Mouse (Mus musculus): Measurements from ENCODE around the gene Slc26a1. TPM values are rescaled to one million over a fixed set of nuclear protein-coding genes. Genes with fewer than 3 reads are reported as not detected.

The Slc26a1 gene
- total RNA-seq (2012; rRNA removed) (31.2 and 33.9 TPM in 2 replicates), polyA plus RNA-seq (2012; ENCODE audit: insufficient read depth in 1 of 2, insufficient read length in 2 of 2, low read depth in 1 of 2, low replicate concordance in 2 of 2, missing spikeins in 1 of 2) (10 to 100 TPM in 1 of 2 experiments, not detected in 1; 29.6 TPM)

- Histone ChIP-seq H3K4me1 (ENCODE audit: control insufficient read depth in 1 of 2, insufficient read depth in 2 of 2, low read length in 2 of 2) (peaks cover 11 to 52% of the 10 kb centered on the region in 2 experiments; a peak in 3 of 4 replicates), H3K9ac (ENCODE audit: control insufficient read depth, low read depth, low read length, poor library complexity, severe bottlenecking) (peak within 1 kb of the TSS; percentile 66), H3K27ac (ENCODE audit: control insufficient read depth, low read depth, low read length) (peak within 1 kb of the TSS; percentile 96), H3K9me3 (replicated peaks; ENCODE audit: insufficient read depth, low read length) (no peaks in the 10 kb centered on the region), H3K36me3 (ENCODE audit: control insufficient read depth in 1 of 2, insufficient read depth in 2 of 2, low read length in 2 of 2) (peaks cover 2 to 40% of the 10 kb centered on the region in 2 experiments; a peak in 3 of 4 replicates), H3K27me3 (ENCODE audit: control insufficient read depth in 1 of 2, insufficient read depth in 2 of 2, low read length in 2 of 2) (no peaks in the 10 kb centered on the region), H3K4me3 (ENCODE audit: control insufficient read depth in 1 of 2, insufficient read depth in 1 of 2, low read depth in 2 of 2, low read length in 2 of 2) (peak within 1 kb of the TSS; percentile 33 to 78), H3K79me2 (ENCODE audit: control insufficient read depth, insufficient read depth, low read length, poor library complexity) (peaks cover 33% of the 10 kb centered on the region)
- peak; percentile 93 for DNase-seq (ENCODE audit: low read depth, low spot score)
- TF ChIP-seq TAL1 (IDR thresholded peaks at IDR 0.05; ENCODE audit: low read length), result peak; percentile 48
- TF ChIP-seq JUND (IDR thresholded peaks at IDR 0.05; ENCODE audit: low read depth, low read length), result no peak
- peak; percentile 91 for TF ChIP-seq TBP (IDR thresholded peaks at IDR 0.05; ENCODE audit: low read depth, low read length)
- peak; percentile 86 for TF ChIP-seq TCF12 (IDR thresholded peaks at IDR 0.05; ENCODE audit: low read depth, low read length)
- 0 out of 2 replicates have a peak, but pooled peaks have one; percentile 39 for TF ChIP-seq MYC (IDR thresholded peaks at IDR 0.05; ENCODE audit: low read depth, low read length)
- TF ChIP-seq MAX (IDR thresholded peaks at IDR 0.05; ENCODE audit: low read length), result peak; percentile 25
- TF ChIP-seq RAD21 (IDR thresholded peaks at IDR 0.05; ENCODE audit: low read depth, low read length), result no peak
- peak in 1 of 2 experiments; percentile 84; a peak in 2 of 4 replicates for TF ChIP-seq POLR2A (IDR thresholded peaks at IDR 0.05; ENCODE audit: control insufficient read depth in 1 of 2, insufficient read depth in 1 of 2, low read depth in 1 of 2, low read length in 2 of 2, poor library complexity in 1 of 2)
- peak; percentile 90 for TF ChIP-seq SIN3A (IDR thresholded peaks at IDR 0.05; ENCODE audit: low read length)
- no peak; the same call in none of the 2 replicates for TF ChIP-seq POLR2AphosphoS2 (IDR thresholded peaks at IDR 0.05; ENCODE audit: low read length)
- TF ChIP-seq POLR2AphosphoS5 (IDR thresholded peaks at IDR 0.05; ENCODE audit: borderline replicate concordance, low read depth, low read length), result no peak
- TF ChIP-seq ELF1 (IDR thresholded peaks at IDR 0.05; ENCODE audit: low read depth, low read length), result 0 out of 2 replicates have a peak, but pooled peaks have one; percentile 3
- TF ChIP-seq E2F4 (IDR thresholded peaks at IDR 0.05; ENCODE audit: borderline replicate concordance, low read depth, low read length), result no peak
- no peak for TF ChIP-seq MAZ (IDR thresholded peaks at IDR 0.05; ENCODE audit: low read depth, low read length)
- TF ChIP-seq NELFE (IDR thresholded peaks at IDR 0.05; ENCODE audit: low read depth, low read length), result peak; percentile 48; the same call in 1 of the 2 replicates
- peak; percentile 14 to 93; a peak in 3 of 4 replicates for TF ChIP-seq EP300 (IDR thresholded peaks at IDR 0.05; ENCODE audit: low read depth in 1 of 2, low read length in 2 of 2)
- TF ChIP-seq USF1 (IDR thresholded peaks at IDR 0.05; ENCODE audit: low read depth, low read length), result no peak
- TF ChIP-seq GATA1 (IDR thresholded peaks at IDR 0.05; ENCODE audit: low read depth, low read length), result peak; percentile 58
- peak; percentile 93 for TF ChIP-seq MAFK (IDR thresholded peaks at IDR 0.05; ENCODE audit: borderline replicate concordance, low read depth, low read length)
- peak; percentile 81; the same call in 1 of the 2 replicates for TF ChIP-seq ZMIZ1 (IDR thresholded peaks at IDR 0.05; ENCODE audit: low read depth, low read length)
- TF ChIP-seq MEF2A (IDR thresholded peaks at IDR 0.05; ENCODE audit: extremely low read depth, insufficient replicate concordance, low read depth, low read length, poor library complexity, severe bottlenecking), result no peak
- 0 out of 2 replicates have a peak, but pooled peaks have one; percentile 7 for TF ChIP-seq BHLHE40 (IDR thresholded peaks at IDR 0.05; ENCODE audit: borderline replicate concordance, low read depth, low read length)
- no peak for TF ChIP-seq SMC3 (IDR thresholded peaks at IDR 0.05; ENCODE audit: low read depth, low read length)
- TF ChIP-seq MYB (IDR thresholded peaks at IDR 0.05; ENCODE audit: low read depth, low read length), result peak; percentile 88
- no peak; the same call in 1 of the 2 replicates for TF ChIP-seq KAT2A (conservative IDR thresholded peaks at IDR 0.05; ENCODE audit: low read depth, low read length)
- no peak for TF ChIP-seq ZKSCAN1 (IDR thresholded peaks at IDR 0.05; ENCODE audit: low read depth, low read length)
- TF ChIP-seq ZC3H11A (IDR thresholded peaks at IDR 0.05; ENCODE audit: low read depth, low read length), result no peak
- TF ChIP-seq ZNF384 (IDR thresholded peaks at IDR 0.05; ENCODE audit: low read depth, low read length), result no peak
- no peak for TF ChIP-seq NRF1 (IDR thresholded peaks at IDR 0.05; ENCODE audit: insufficient read depth, low read depth, low read length, poor library complexity, severe bottlenecking)
- no peak; the same call in 1 of the 2 replicates for TF ChIP-seq RCOR1 (IDR thresholded peaks at IDR 0.05; ENCODE audit: low read depth, low read length)
- no peak for TF ChIP-seq CTCF (IDR thresholded peaks at IDR 0.05 in 2 of 3, conservative IDR thresholded peaks at IDR 0.05 in 1 of 3; ENCODE audit: control insufficient read depth in 1 of 3, insufficient read depth in 1 of 3, low read depth in 2 of 3, low read length in 3 of 3, poor library complexity in 1 of 3, severe bottlenecking in 1 of 3)
- peak; percentile 91 for TF ChIP-seq ETS1 (IDR thresholded peaks at IDR 0.05; ENCODE audit: low read depth, low read length)
- no peak for TF ChIP-seq CHD2 (IDR thresholded peaks at IDR 0.05; ENCODE audit: low read length)
- peak; percentile 52; the same call in 1 of the 2 replicates for TF ChIP-seq HCFC1 (IDR thresholded peaks at IDR 0.05; ENCODE audit: low read depth, low read length)
- no peak for TF ChIP-seq USF2 (IDR thresholded peaks at IDR 0.05; ENCODE audit: borderline replicate concordance in 1 of 2, insufficient read depth in 1 of 2, low read depth in 1 of 2, low read length in 2 of 2)
- TF ChIP-seq CHD1 (IDR thresholded peaks at IDR 0.05; ENCODE audit: low read depth, low read length), result peak; percentile 84
Measured at GRCm38 (mm10) chr5:108675251-108675816, at the start of gene Slc26a1. Slc26a1 (minus strand) TSS chr5:108675569.
